Mouse (Mus musculus): ENCODE data around the gene Akr1d1.

The Akr1d1 gene

DNA sequence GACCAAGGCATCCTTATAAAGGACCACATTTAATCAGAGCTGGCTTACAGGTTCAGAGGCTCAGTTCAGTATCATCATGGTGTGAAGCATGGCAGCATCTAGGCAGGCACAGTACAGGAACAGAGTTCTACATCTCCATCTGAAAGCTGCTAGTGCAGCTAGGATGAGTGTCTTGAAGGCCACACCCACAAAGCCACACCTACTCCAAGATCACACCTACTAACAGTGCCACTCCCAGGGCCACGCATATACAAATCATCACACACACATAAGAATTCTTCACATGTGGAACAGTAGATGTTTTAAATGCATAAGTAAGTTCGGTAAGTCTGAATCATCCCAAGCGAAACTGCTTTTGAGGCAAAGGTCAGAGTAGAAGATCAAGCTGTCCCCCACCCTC is 33.9 kb downstream of the Akr1d1 start:
- in situ Hi-C loops (cut with MseI, MboI): loop anchor here in 1 of 2 experiments (25.0 kb wide), 1 partner anchor 202 kb away; no protein-coding TSS in a partner anchor

GRCm38 (mm10) chr6:37567363-37567762 is 37.4 kb downstream of the Akr1d1 start:
- in situ Hi-C loops (cut with MseI, MboI): loop anchor here in 1 of 2 experiments (25.0 kb wide), 1 partner anchor 205 kb away; no protein-coding TSS in a partner anchor

- in situ Hi-C loops (cut with MseI, MboI): loop anchor here in 1 of 2 experiments (25.0 kb wide), 1 partner anchor 210 kb away; no protein-coding TSS in a partner anchor
These were observed 42.0 kb downstream of the Akr1d1 start for GRCm38 (mm10) chr6:37571939-37572338.

GRCm38 (mm10) chr6:37572935-37573334 is 43.0 kb downstream of the Akr1d1 start:
- in situ Hi-C loops (cut with MseI, MboI): loop anchor here in 1 of 2 experiments (25.0 kb wide), 1 partner anchor 211 kb away; no protein-coding TSS in a partner anchor

DNA sequence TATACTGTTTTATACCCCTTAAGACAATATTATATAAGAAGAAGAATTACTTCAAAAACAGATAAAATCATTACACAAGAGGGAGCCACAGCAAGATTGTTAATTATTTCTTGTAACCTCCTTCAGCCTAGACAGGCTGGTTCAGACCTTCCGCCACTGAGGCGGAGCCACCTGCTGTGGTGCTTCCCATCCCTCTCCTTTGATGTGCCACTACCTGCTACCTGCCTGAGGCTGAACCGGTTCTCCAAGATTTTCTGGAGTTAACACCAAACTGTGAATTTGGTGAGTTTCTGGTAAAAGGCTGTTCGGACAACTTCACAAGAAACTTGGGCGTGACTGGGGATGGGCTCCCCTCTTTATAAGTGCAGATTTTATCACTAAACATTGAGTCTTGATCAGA is 50.5 kb downstream of the Akr1d1 start:
- in situ Hi-C loops (cut with MseI, MboI): loop anchor here in 1 of 2 experiments (25.0 kb wide), 1 partner anchor 282 kb away; the partner anchor contains the start of gene Trim24

- in situ Hi-C loops (cut with MseI, MboI): loop anchor here in 1 of 2 experiments (25.0 kb wide), 1 partner anchor 273 kb away; the partner anchor contains the start of gene Trim24
These were observed 59.5 kb downstream of the Akr1d1 start for GRCm38 (mm10) chr6:37589340-37589962.

DNA sequence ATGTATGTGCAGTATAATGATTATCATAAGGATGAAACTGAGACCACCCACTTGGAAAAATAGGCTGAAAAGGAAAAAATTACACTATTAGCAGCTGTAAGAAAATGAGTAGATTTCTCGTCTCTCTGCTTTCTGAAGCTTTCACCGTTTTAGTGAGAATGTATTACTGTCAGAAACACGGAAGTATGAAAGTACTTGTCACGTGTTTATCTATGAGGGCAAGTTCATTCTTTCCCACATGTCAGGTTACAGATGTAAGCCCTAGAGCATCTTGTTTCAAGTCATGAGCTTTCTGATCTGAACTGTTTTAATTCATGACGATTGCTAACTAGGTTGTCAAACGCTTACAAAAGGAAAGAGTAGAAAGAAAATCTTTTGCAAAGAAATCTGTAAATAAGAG is 60.8 kb downstream of the Akr1d1 start:
- in situ Hi-C loops (cut with MseI, MboI): loop anchor here in 1 of 2 experiments (25.0 kb wide), 1 partner anchor 272 kb away; the partner anchor contains the start of gene Trim24

GRCm38 (mm10) chr6:37592101-37593032 is 62.4 kb downstream of the Akr1d1 start:
- in situ Hi-C loops (cut with MseI, MboI): loop anchor here in 1 of 2 experiments (25.0 kb wide), 1 partner anchor 270 kb away; the partner anchor contains the start of gene Trim24

GRCm38 (mm10) chr6:37593033-37593374 is 63.0 kb downstream of the Akr1d1 start:
- in situ Hi-C loops (cut with MseI, MboI): loop anchor here in 1 of 2 experiments (25.0 kb wide), 1 partner anchor 269 kb away; the partner anchor contains the start of gene Trim24

DNA sequence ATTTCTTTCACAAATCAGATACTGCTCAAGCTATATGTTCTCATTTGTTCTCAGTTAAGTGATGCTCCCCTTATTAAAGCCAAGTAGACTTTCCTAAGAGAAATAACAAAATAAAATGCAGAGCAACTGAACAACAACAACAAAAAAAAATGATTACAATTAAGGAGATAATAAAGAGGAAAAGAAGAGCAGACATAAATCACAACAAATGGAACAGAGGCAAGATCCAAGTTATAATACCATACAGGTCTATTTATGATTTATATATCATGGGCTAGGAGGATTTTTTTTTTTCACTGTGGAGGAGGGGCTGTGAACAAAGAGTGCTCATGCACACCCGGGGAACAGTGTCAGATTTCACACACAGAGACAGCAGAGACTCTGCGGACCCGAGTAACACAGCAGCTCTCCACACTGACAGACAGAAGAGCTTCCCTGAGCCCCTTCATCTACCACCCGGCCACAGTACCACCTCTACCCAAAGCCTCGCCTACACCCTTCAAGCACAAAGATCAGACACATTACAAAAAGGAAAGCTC is 63.6 kb downstream of the Akr1d1 start:
- in situ Hi-C loops (cut with MseI, MboI): loop anchor here in 1 of 2 experiments (25.0 kb wide), 1 partner anchor 269 kb away; the partner anchor contains the start of gene Trim24

- in situ Hi-C loops (cut with MseI, MboI): loop anchor here in 1 of 2 experiments (25.0 kb wide), 1 partner anchor 265 kb away; the partner anchor contains the start of gene Trim24
These were observed 67.1 kb downstream of the Akr1d1 start for GRCm38 (mm10) chr6:37597088-37597487.

GRCm38 (mm10) chr6:37598033-37598432 is 68.1 kb downstream of the Akr1d1 start:
- in situ Hi-C loops (cut with MseI, MboI): loop anchor here in 1 of 2 experiments (25.0 kb wide), 1 partner anchor 264 kb away; the partner anchor contains the start of gene Trim24

DNA sequence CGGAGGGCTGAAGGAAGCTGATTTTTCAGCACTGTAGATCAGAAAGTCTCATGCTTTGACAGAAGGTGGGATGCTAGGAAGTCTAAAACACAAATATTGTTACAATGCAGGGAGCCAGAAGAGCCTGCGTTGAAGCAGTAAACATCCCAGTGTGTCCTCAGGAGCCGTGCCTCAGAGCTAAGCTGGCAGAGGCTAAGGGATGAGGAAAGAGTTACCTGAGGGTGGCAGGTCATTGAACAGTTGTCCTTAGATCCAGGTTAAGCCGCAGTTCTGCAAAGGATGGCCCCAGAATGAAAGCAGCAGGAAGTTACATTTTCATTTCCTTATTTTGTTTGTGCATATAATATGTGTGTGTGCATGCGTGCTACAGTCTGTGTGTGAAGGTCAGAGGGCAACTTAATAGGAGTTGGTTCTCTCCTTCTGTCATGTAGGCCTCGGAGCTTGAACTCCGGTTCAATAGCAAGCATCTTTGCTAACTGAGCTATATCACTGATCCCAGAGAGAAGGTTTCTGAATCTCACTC is 71.1 kb downstream of the Akr1d1 start:
- in situ Hi-C loops (cut with MseI, MboI): no loop called here

DNA sequence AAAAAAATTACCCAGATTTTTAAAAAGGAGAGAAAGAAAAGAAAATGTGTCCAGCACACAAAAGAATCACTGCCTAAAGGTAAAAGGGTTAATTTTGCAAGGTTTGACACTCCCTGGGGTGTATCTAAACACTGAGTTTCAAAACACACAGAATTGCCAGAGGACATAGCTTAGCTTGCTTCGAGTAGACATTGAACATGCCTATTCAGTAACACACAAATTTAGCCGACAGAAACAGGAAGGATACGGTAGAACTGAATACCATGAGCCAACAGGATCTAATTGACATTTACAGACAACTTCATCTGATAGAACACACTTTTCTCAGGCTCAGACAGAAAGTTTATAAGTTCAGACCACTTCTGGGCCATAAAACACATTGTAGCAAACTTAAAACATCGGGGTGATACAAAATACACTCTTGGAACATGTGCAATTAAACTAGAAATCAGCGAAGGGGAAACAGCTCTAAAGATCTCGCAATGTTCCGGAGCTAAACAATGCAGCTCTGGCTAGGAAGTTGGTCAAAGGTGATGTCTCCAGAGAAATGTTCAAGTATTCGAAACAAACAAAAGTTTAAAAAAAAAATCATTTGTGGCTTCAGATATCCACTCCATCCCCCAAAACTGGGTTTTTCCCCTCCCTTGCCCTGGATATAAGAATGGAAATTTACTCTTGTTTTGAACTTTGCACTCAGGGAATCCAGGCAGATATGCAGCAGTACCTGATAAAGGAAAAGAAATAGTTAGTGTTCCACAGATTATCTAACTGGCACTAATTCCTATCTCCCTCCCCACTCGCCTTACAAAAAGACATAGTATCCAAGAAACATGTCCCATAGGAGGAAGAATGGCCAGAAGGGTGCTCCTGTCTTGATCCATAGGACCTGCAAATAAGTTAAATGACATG is 73.1 kb downstream of the Akr1d1 start:
- in situ Hi-C loops (cut with MseI, MboI): no loop called here

DNA sequence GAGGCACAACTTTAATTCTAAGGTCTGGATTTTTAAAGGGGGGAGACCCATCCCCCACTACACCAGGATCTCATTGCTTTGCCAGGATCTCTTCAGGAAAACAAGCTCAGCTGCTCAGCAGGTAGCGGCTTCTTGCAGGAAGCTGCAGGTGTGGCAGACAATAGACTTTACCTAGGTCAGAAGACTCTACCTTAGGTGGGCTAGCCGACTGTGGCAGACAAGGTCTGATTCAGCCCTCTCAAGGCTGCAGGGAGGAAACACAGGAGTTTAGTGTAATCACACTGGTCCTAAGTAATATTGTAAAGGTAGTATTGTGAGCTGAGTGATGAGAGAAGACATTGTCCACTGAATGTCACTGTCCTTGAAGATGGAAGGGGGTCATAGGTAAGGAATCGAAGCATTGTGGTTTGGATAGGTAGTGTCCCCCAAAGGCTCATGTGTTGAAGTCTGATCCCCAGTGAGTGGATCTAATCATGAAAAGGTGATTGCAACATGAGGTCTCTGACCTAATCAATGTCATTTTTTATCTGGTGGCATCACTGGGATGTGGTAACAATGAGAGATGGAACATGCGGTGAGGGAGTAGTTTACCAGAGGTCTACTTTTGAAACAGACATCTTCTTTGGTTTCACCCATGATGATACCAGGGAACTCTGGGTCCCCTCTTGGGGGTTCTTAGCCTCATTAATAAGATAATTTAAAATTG is 74.4 kb downstream of the Akr1d1 start:
- in situ Hi-C loops (cut with MseI, MboI): no loop called here

- in situ Hi-C loops (cut with MseI, MboI): no loop called here
These were observed 74.9 kb downstream of the Akr1d1 start for GRCm38 (mm10) chr6:37604884-37605269.

DNA sequence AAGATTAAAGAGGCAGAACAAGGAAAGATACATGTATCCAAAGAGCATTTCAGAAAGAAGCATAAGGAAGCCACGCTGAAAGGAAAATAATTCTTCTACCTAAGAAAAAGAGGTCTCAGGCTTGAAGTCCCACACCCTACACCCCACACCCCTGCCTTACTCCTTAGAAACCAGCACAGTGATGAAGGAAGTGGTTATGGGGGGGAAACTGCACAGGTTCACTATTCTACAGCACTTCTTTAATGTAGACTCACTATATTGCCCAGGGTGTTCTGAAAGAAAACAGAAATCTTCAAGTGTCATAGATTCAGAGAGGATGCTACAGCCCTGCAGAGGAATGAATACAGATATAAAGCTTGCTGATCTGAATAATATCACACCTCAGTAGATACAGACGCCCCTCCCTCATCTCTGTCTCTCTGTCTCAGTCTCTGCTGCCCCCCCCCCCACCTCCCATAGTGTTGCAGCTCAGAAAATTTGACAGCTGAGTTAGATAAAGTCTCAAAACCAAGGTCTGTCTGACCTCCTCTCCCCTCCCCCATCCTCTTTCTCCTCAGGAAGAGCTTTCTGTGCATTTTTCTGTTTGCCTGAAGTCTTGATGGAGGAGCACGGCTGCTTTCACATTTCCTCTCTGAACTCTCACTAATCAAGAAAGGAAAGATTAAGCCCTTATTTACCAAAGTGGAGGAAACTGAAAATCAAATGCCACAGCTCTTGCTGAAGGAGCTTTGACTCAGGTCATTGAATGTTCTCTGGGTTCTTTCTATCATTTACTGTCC is 77.7 kb downstream of the Akr1d1 start:
- in situ Hi-C loops (cut with MseI, MboI): no loop called here

DNA sequence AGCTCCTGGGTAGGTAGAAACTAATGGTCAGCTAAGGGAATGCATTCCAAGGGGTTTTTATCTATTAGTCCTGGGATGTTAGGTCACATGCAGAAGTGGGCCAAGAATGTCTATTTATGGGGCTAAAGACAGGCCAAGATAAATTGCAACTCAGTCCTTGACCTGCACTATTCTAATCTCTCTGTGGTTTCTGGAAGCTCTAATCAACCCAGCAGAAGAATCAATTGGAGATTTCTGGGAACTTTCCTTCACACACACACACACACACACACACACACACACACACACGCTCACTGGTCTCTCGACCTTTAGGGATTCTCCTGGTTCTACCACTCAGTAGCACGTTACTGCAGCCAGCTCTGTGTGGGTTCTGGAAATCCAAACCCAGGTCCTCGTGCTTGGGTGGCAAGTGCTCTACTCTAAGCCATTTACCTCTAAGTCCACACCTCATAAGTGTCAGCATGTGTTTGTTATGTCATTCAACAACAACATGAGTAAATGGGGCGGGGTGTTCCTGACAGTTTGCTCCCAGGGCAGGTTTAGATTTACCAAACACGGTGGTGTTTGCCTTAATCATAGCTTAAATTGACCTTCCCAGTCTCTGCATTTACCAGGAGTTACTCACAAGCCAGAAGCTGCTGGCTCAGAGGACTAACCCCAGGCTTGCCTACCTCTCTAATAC is 82.8 kb downstream of the Akr1d1 start:
- in situ Hi-C loops (cut with MseI, MboI): no loop called here
